Mouse (Mus musculus) ES-CJ7 (cell line): ENCODE measurements around the gene Cdkal1.

Source experiments
- DNase-seq: peaks from one replicate; pipeline ENCODE4 v3.0.0; 2011; ENCODE audit warnings: low read depth, low spot score

Gene Cdkal1

GRCm38 (mm10) chr13:29631342-29631741 is 224.1 kb downstream of the Cdkal1 start:
- DNase-seq = no peak

DNA sequence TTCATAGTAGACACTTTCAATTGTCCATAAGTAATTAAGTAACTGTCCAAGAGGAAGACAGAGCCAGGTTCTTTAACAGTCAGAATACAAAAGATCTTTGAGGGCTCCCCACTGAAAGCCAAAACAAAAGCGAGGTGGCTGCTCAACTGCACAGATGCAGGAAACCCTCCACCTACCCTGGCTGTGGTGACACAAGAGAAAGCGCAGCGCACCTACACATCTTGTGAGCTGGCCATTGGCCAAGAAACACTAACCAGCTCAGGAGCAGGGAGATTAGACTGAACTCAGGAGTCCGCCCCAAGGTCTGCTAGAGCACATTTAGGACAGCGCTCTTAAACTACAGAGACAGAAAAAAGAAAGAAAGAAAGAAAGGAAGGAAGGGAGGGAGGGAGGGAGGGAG is 226.9 kb downstream of the Cdkal1 start:
- DNase-seq = no peak

GRCm38 (mm10) chr13:29627438-29628124 is 227.9 kb downstream of the Cdkal1 start:
- no peak for DNase-seq

DNA sequence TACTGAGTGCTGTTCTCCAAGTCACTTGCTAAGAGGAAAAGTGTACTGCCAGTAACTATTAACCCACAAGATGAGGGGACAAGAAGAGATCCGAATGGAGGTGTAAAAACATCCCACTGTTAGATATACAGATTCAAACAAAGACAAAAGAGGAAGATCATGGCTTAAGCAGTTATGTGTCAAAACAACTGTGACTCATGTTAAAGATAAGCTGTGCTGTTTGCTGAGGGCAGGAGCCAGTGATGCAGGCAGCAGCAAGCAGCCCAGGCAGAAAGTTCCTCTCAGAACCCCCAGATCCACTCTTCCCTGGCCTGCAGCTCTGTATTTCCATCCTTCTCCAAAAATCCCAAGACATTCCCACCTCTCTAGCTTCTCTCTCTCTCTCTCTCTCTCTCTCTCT is 230.5 kb downstream of the Cdkal1 start:
- no peak for DNase-seq

DNA sequence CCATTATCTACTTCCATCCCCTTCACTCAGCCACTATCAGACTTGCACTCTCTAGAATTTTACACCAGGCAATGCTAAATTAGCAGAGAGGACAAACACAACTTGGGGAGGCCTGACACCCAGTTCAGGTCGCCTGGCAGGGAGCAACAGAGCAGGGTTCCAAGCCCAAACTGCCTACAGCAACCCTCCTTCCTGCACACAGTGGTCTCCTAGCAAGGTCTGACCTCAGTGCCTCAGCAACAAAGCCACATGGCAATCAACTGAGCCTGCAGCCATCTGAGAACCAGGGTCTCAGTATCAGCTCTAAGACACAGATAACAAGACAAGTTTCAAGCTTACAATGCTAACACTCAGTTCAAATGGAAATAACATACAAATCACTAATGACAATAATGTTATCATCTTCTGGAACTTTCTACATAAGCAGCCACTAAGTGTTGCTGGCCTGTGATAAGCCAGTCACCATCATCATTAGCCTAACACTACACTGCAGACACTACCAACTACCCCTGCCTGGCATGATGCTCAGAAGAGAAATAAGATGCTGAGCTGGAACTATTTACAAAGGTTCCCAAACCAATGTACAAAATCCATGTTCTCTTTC is 231.7 kb downstream of the Cdkal1 start:
- DNase-seq = no peak

DNA sequence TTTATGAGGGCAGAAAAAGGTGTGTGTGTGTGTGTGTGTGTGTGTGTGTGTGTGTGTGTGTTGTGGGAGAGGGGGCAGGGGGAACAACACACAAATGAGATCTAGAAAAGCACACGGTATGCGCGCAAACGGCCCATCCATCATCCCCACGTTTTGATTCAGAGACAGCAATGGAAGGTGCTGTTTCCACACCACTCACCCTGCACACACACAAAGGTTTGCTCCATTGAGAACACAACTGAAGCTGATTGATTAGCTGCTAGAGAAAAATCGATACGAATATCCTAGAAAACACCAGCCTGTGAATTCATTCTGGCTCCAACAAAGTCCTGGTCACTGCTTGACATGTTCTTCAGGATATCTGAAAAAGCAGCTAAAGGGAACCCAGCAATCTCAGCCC is 233.6 kb downstream of the Cdkal1 start:
- DNase-seq = no peak

GRCm38 (mm10) chr13:29621363-29621762 is 234.1 kb downstream of the Cdkal1 start:
- no peak for DNase-seq

DNA sequence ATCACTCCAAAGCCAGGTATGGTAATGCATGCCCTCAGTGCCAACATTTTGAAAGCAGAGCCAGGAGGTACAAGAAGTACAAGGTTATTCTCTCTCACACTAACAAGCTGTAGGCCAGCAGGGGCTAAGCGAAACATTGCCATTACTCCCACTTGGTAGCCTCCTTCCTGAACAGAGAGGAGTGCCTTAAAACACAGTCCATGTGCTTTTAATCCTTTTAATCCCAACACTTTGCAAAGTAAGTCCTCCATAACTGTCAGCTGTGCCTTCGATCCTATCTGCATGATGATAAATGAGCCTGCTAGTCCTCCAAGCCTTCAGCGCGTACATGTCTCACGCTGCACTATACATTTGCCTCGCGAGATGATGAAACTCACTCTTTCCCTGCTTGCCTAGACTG is 234.6 kb downstream of the Cdkal1 start:
- DNase-seq = no peak

- DNase-seq = no peak
Measured at GRCm38 (mm10) chr13:29616654-29617171, 238.8 kb downstream of the Cdkal1 start.

- no peak for DNase-seq
Measured at GRCm38 (mm10) chr13:29615987-29616386, 239.5 kb downstream of the Cdkal1 start.

DNA sequence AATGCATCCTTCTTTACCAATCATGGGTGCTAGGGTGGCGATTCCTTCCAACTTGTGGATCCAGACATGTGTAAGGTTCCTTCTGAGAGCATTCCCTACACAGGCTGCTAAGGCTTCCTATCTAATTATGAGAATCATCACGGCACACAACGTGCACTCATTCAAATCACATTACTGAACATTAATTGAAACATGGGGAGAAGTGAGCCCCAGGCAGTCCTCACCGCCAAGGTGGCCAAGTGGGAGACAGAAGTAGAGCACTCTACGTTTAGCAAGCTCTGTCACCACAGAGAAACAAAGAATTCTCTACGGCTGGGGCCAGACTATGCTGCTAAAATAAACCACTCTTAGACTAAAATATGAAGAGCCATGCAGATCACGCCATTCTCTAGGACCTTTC is 240.4 kb downstream of the Cdkal1 start:
- DNase-seq = no peak

DNA sequence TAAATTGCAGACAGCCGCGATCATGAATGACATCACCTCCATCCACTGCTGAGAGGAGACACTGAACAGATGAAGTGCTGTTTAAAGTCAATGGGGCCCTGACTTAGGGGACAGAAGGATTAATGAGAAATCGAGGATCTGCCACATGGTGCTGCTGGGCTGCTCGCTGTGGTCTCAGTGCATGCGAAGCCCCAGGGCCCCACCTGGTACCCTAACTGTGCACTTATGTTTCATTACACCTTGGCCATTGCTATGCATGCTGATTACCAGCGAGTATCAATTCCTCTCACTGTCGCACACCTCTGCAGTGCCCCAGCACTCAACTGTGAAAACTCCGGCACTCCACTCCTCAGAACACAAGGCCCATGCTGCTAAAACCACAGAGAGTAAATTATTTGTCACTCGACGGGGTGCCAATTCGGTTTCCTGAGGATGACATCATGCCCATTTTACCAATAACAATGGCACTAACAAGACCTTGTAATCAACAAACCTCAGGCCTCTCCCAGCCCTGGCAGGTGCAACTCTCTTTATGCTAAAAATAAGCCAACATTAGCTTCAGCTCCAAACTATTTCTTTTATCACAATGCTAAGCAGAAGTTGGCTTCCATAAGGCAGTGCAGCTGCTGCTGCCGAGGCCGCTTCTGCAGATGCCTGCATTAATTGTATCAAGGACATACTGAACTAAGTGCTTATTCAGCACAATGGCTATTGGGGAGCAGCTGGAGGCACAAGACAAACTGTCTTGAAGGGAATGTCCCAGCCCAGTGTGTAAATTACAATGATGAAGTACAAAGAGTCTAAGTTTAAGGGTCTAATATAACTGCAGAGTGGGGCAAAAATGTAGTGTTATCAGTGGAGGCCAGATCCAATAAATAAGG is 245.2 kb downstream of the Cdkal1 start:
- peak; percentile 17 for DNase-seq

DNA sequence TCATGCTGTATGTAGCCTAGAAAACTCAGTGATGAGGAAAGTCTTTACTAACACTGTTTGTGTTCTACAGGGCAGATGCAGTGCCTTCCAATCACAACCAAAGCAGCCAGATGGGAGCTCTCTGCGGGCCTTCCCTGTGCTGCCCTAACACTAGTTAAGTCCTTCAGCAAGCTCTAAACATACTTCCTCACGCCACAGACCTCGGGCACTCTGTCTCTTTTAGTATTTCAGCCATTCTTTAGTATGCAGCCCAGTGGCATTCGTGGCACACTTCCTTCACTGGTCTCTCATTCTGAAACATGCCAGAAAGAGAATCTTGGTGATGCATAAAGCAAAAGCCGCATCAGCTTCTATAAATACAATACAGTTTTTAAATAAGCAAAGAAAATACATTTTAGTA is 246.0 kb downstream of the Cdkal1 start:
- DNase-seq = no peak

DNA sequence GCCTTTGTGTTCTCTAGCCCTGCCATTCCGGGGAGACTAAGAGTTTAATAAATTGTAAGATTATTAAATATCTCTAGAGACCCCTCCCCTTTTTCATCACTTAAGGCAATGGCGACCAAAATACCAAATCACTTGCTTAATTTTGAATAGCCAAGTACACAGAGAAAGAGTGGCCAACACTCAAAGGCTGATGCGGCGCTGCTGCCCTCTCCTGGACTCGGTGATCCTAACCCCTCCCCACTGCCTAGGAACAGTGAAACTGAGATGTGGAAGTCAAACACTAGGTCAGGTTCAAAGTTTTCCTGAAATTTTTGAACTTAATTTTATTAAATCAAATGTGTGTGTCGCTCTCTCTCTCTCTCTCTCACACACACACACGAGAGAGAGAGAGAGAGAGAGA is 251.2 kb downstream of the Cdkal1 start:
- DNase-seq = peak; percentile 14

GRCm38 (mm10) chr13:29603597-29603996 is 251.9 kb downstream of the Cdkal1 start:
- DNase-seq = no peak

- DNase-seq = no peak
Measured at GRCm38 (mm10) chr13:29601033-29601432, 254.4 kb downstream of the Cdkal1 start.

DNA sequence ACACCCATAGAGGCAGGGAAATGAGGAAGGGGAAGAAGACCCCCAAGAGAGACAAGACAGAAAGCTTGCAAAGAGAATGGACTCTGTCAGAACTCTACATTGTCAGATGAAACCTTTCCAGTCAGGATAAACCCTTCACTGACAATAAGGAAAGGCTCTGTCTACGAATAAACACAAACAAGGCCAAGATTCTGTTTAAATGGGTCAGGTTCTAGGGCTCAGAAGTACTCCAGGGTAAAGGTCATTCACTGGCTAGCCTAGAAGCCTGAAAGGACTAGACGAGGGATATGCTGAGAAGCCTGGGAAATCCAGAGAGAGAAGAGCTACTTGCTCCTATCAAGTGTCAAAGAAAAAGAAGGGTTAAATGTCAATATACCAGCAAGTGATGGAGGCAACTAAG is 255.8 kb downstream of the Cdkal1 start:
- no peak for DNase-seq

DNA sequence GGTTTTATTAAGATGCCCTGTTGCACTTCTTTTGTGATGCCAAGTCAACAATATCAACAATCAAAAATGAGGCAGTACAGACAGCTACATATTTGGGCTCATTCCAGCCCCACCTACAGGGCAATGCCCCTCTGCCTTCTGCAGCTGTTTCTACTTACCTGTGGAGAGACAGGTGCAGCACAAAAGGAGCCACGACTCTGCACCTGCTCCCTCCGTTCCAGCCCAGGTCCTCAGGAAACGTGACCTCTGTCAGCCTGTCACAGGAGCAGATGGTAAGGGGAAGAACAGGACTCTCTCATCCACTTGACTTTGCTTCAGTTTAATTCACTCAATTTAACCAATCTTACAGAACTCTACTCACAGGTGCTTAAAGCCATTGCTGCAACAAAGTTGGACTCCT is 258.7 kb downstream of the Cdkal1 start:
- no peak for DNase-seq

GRCm38 (mm10) chr13:29593096-29593495 is 262.4 kb downstream of the Cdkal1 start:
- DNase-seq = peak; percentile 63

DNA sequence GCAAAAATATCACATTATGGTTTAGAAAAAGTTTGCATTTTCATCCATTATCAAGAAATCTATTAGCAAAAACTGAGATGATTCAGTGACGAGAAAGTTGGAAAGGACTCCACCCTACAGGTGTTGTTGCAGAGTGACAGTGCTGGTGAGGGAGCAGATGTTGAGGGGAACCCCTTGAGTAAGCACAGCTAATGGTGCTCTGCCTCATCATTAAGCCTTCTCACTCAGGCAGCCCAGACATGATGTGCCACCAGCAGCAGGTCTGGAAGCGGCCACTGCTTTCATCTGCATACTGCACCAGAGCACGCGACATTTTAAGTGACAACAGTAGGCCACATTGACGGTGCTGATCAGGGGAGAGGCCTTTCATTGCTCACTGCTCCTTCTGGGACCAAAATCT is 264.8 kb downstream of the Cdkal1 start:
- no peak for DNase-seq

- DNase-seq = no peak
Measured at GRCm38 (mm10) chr13:29590164-29590563, 265.3 kb downstream of the Cdkal1 start.

- no peak for DNase-seq
Measured at GRCm38 (mm10) chr13:29588693-29589092, 266.8 kb downstream of the Cdkal1 start.
